Mouse (Mus musculus) layer of hippocampus, adult 9-10 months (tissue): Measurements from ENCODE around the gene Scyl3.

Experiments
- DNase-seq: peaks from one replicate; pipeline ENCODE4 v3.0.0; 2022; ENCODE audit warnings: low spot score

Gene Scyl3

DNA sequence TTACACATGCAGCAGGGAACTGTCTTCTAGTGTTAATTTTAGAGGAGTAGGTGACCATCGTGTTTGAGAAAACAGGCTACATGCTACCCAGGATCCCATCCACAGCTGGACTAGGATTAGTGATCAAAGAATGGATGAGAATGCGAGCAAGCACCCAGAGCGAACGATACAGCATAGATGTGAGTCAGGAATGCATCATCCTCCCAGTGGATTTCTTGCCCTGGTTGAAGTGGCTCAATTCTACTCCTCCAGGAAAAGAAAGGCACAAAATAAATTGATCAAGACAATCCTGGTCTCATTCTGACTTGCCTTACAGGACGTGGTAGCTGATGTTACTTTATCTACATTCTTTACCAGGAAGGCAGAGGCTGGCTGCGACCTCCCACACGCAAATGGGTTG lies at the start of gene Scyl3:
Gene Scyl3 (plus strand): TSS at position 255 of the 400 bp plus-strand sequence.
- no peak for DNase-seq

DNA sequence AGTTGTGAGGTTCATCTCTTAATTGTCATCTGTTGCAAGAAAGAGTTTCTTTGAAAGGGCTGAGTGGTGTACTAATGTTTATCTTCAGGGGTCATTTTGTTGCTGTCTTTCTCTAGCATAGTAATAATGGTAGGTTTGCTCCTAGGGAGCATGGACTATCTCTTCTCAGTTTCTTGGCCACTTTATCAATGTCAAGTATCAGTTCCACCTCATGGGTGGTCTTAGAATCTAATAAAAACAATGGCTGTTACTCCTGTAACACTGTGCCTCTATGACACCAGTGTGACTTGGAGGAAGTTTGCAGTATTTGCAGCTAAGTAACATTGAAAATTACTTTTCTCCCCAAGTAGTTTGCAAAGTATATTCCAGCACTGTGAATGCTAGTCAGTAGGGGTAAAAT lies 39.3 kb upstream of the Scyl3 start:
- DNase-seq, result no peak

DNA sequence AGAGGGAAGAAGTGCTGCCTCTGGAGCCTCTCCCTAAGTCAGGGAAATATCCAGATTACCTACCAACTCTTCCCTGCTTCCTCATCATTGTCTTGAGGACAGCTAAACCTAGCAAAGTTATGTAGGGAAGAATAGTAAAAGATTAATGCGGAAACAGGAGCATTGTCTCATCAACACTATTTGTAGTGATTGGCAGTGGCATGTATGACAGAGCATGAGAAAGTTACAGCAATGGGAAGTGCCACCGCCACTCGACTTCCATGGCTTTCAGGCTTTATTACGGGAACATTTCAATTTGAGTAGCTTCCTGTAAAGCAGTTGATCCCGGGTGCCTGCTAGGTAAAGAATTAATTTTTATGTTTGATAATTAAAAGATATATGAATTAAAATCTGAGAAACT lies 35.6 kb upstream of the Scyl3 start:
- no peak for DNase-seq

GRCm38 (mm10) chr1:163893774-163894527 lies 34.9 kb upstream of the Scyl3 start:
- no peak for DNase-seq

GRCm38 (mm10) chr1:163898291-163898764 lies 30.6 kb upstream of the Scyl3 start:
- no peak for DNase-seq

DNA sequence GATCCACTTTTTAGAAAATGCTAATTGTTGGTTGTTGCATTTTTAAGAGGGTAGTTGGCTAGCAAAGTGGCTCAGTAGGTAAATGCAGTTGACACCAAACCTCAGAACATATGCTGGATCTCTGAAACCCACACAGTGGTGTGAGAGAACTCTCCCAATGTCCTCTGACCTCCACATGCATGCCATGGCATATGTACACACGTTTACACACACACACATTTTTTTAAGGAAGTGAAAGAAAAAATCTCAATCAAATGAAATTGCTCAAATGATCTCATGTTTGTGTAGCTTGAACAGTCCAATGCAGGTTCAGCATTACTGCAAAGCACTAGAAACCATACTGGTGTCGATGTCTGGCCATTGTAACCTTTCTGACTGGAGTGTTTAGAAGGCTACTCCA lies 29.3 kb upstream of the Scyl3 start:
- no peak for DNase-seq

DNA sequence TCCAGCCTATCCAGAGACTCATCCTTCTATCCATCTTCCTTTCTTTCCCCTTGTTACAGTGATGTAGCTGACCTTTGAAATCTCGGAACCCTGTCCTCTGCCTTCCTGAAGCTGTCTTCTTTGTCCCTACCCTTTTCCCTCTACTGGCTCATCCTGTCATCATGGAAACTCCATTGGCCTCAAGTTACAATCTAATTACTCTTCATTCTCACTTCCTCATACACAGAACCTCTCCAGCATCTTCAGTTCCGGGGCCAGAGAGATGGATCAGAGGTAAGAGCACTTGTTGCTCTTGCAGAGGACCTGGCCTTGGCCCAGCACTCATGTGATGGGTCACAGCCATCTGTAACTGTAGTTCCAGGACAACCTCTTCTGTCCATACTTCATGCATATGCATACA lies 28.7 kb upstream of the Scyl3 start:
- no peak for DNase-seq

GRCm38 (mm10) chr1:163903411-163903810 lies 25.5 kb upstream of the Scyl3 start:
- no peak for DNase-seq

- DNase-seq, result no peak
Observed at GRCm38 (mm10) chr1:163907007-163907811, 21.7 kb upstream of the Scyl3 start.

- no peak for DNase-seq
Observed at GRCm38 (mm10) chr1:163908389-163908788, 20.5 kb upstream of the Scyl3 start.

GRCm38 (mm10) chr1:163910343-163910742 lies 18.6 kb upstream of the Scyl3 start:
- DNase-seq, result no peak

GRCm38 (mm10) chr1:163910785-163911184 lies 18.1 kb upstream of the Scyl3 start:
- no peak for DNase-seq

GRCm38 (mm10) chr1:163911981-163912380 lies 16.9 kb upstream of the Scyl3 start:
- DNase-seq, result no peak

DNA sequence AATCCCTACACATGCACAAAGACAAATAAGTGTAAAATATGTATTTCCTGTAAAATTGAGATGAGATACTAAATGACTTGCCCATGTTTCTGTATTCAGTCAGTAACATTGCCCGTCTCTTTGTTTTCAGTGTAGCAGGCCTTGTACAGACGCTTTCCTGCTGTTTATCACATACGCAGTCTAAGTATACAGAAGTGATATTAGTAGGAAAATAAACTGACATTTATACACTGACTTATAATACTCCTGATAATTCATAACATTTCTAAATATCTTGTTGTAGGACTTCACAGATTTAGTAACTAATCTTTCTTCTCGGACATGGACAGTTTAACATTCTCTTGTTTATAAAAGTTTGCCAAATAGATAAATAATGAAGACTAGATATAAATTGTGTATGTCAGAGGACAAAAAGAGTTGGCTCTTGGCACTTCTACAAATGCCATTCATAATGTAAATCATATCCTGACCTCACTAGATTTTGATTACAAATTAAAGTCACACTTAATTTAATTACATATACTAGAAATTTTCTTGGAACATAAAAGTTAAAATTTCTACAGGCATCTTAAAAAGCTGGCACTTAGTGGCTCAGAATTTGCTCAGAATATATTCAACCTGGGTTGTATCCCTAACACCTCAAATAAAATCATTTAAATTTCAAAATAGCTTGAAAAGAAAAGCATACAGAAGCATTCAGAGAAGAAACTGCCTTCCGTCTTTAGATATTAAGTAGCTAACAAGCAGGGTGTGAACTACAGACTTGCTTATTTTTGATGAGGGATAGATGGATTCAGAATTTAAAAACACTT lies 11.3 kb upstream of the Scyl3 start:
- no peak for DNase-seq

- no peak for DNase-seq
Observed at GRCm38 (mm10) chr1:163924093-163924492, 4.8 kb upstream of the Scyl3 start.

- DNase-seq, result peak; percentile 90
Observed at GRCm38 (mm10) chr1:163929636-163930457, 947 bp downstream of the Scyl3 start.

- no peak for DNase-seq
Observed at GRCm38 (mm10) chr1:163930458-163930794, 1.5 kb downstream of the Scyl3 start.

DNA sequence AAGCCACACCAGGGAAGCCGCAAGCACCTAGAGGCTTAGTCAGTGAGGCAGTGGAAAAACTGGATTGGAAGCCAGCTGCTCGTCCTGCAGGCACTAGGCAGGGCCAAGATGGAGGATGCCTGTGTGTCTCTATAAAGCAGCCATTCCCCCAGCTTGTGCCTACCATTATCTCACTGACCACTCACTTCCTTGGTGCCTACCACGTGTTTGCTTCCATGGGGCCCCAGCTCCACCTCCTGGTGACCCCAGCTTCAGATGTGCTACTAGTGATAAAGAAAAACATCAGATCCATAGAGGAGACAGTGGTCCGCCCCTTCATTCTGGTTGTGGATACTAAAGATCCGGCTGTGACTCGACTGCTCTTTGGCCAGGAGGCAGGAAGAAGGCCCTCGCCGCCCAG lies 2.9 kb downstream of the Scyl3 start:
- no peak for DNase-seq

- DNase-seq, result no peak
Observed at GRCm38 (mm10) chr1:163934591-163934990, 5.7 kb downstream of the Scyl3 start.

DNA sequence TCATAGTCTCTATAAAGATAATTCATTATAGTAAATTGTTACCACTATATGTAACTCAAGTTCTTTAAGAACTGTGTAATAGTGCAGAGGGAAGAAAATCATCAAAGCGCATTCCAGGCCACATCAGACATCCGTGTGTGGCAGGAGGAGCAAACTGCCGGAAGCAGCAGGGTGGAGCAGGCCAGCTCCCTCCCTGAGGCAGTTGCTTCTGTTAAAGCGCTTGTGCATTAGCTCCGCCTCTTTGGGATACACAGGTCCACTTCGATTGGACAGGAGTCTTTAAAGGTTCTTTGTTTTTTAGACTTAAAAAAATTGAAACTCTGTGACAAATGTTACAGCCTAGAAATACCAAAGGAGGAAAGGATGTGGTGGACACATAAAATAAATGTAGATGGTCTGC lies 13.2 kb downstream of the Scyl3 start:
- DNase-seq, result no peak

DNA sequence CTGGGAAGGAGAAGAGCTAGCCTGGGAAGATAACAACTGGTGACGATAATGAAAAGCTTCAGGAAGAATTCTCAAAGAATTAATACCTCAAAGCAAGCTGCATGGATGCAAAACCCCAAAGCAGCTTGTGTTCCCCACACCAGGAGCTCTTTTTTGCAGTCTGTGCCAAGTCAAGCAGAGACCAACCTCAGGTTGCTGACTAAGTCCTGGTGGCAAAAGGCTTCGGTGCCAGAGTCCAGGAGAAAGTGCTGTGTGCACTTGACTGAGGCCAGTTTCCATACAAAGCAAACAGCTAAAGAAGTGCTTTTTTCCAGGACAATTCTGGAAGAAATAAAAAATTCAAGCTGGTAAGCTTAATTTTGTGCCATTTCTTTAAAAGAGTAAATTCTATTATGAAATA lies 24.5 kb downstream of the Scyl3 start:
- DNase-seq, result no peak

- no peak for DNase-seq
Observed at GRCm38 (mm10) chr1:163958036-163958435, 29.1 kb downstream of the Scyl3 start.
